Mouse (Mus musculus): ENCODE measurements around the gene Rcl1. TPM values are rescaled to one million over a fixed set of nuclear protein-coding genes. Genes with fewer than 3 reads are reported as not detected.

Rcl1 gene
- polyA plus RNA-seq, 1 experiment from 2014 or later: 79.2 TPM

DNA sequence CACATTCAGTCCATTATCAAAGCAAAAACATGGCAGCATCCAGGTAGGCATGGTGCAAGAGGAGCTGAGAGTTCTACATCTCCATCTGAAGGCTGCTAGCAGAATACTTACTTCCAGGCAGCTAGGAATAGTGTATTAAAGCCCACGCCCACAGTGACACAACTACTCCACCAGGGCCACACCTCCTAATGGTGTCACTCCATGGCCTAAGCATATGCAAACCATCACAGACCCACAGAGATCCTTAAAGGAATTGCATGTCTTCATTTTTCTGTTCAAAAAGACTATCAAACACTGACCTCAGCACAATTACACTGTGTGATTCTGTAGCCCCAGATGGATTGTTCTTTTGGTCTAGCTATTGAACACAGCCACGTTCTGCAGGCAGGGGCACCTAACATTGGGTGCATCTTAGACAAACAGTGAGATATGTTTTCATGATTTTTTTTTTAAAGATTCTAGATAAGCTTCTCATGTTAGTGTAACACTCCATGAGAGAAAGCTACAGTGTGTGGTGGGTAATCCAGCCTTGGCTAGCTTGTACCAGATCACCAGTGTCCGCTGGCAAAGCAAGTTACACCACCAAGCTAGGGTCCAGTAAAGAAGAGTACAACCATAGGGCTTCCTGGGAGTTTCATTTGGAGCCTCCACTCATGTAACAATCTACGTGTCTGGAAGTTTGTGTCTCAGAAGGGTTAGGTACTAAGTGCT is 62.8 kb downstream of the Rcl1 start:
- Histone ChIP-seq H3K9ac (replicated peaks) (no peak overlapping the region), H3K4me3 (ENCODE audit: low read depth, low read length) (no peak overlapping the region), H3K4me2 (ENCODE audit: low read depth, low read length) (no peak overlapping the region), H3K9me3 (ENCODE audit: low read length) (no peaks in the 10 kb centered on the region), H3K4me1 (ENCODE audit: insufficient read depth) (peaks cover 6% of the 10 kb centered on the region), H3K36me3 (replicated peaks; ENCODE audit: insufficient read depth, low read length) (no peaks in the 10 kb centered on the region), H3K27me3 (ENCODE audit: insufficient read depth, low read length) (no peaks in the 10 kb centered on the region), H3K27ac (ENCODE audit: low read depth) (peak overlapping the region; percentile 39; the same call in 1 of the 2 replicates)
- 66% methylated on average over 4 of the region's 4 CpGs for WGBS (ENCODE audit: insufficient replicate concordance)
- no peak for TF ChIP-seq EP300 (IDR thresholded peaks at IDR 0.05; ENCODE audit: low read depth)
- no peak for TF ChIP-seq CTCF (IDR thresholded peaks at IDR 0.05; ENCODE audit: low read depth)
- DNase-seq: no peak
- ATAC-seq: no peak; the same call in 1 of the 2 replicates

- peak; percentile 65; the same call in 1 of the 2 replicates for TF ChIP-seq EP300 (IDR thresholded peaks at IDR 0.05; ENCODE audit: low read depth)
- TF ChIP-seq CTCF (IDR thresholded peaks at IDR 0.05; ENCODE audit: low read depth): no peak
- Histone ChIP-seq H3K9me3 (ENCODE audit: low read length) (no peaks in the 10 kb centered on the region), H3K4me2 (ENCODE audit: low read depth, low read length) (no peak overlapping the region), H3K36me3 (replicated peaks; ENCODE audit: insufficient read depth, low read length) (no peaks in the 10 kb centered on the region), H3K4me3 (ENCODE audit: low read depth, low read length) (no peak overlapping the region), H3K27ac (ENCODE audit: low read depth) (peak overlapping the region; percentile 39; the same call in 1 of the 2 replicates), H3K4me1 (ENCODE audit: insufficient read depth) (peaks cover 6% of the 10 kb centered on the region), H3K9ac (replicated peaks) (no peak overlapping the region), H3K27me3 (ENCODE audit: insufficient read depth, low read length) (no peaks in the 10 kb centered on the region)
- ATAC-seq (peak; percentile 65), DNase-seq (no peak)
- WGBS (ENCODE audit: insufficient replicate concordance): 52% methylated on average over 7 of the region's 7 CpGs
Observed at GRCm38 (mm10) chr19:29164528-29165166, 63.5 kb downstream of the Rcl1 start.

DNA sequence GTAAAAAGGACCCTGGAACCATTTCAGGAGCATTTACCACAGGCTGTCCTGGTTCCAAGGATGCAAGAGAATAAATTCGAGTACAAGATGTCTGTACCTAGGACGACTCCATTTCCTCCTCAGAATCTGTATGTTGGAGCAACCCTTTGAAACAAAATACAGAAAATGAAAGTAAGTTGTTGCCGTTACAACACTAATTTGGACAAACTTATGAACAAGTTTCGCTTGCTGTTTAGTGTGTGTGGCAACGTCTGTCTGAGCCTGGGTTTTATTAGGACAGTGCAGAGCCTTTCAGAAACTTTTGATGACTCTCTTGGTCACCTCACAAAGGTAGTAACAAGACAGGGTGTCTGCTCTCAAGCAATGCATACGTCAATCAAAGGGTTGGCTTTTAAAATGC is 66.8 kb downstream of the Rcl1 start:
- Histone ChIP-seq H3K4me3 (ENCODE audit: low read depth, low read length) (no peak overlapping the region), H3K36me3 (replicated peaks; ENCODE audit: insufficient read depth, low read length) (no peaks in the 10 kb centered on the region), H3K9ac (replicated peaks) (no peak overlapping the region), H3K27me3 (ENCODE audit: insufficient read depth, low read length) (no peaks in the 10 kb centered on the region), H3K27ac (ENCODE audit: low read depth) (no peak overlapping the region), H3K4me1 (ENCODE audit: insufficient read depth) (peaks cover 6% of the 10 kb centered on the region), H3K9me3 (ENCODE audit: low read length) (no peaks in the 10 kb centered on the region), H3K4me2 (ENCODE audit: low read depth, low read length) (no peak overlapping the region)
- DNase-seq (no peak), ATAC-seq (no peak)
- TF ChIP-seq EP300 (IDR thresholded peaks at IDR 0.05; ENCODE audit: low read depth): no peak
- TF ChIP-seq CTCF (IDR thresholded peaks at IDR 0.05; ENCODE audit: low read depth): no peak
- 75% methylated on average over 6 of the region's 6 CpGs for WGBS (ENCODE audit: insufficient replicate concordance)

DNA sequence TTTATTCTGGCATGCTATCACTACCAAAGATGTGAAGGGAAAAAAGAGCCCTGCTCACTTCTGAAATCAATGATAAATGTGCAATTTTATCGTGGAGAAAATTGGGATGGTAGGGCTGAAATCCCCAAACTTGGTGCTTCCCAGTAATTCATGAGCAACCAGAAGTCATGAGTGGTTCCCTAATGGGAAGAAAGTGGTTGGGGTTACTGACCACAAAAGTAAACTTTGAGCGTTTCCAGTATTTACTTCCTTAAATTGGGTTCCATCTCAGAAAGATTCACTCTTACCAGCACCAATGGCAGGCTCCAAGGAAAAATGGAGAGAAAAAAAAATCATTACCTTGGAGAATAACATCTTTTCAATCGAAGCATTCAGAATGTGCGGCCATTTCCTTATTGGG is 79.2 kb downstream of the Rcl1 start:
- no peaks in the 10 kb centered on the region for H3K36me3 ChIP-seq (replicated peaks; ENCODE audit: insufficient read depth, low read length)
- H3K4me3 ChIP-seq (ENCODE audit: low read depth, low read length): no peak overlapping the region
- no peak overlapping the region for H3K4me2 ChIP-seq (ENCODE audit: low read depth, low read length)
- H3K27ac ChIP-seq (ENCODE audit: low read depth): no peak overlapping the region
- TF ChIP-seq CTCF (IDR thresholded peaks at IDR 0.05; ENCODE audit: low read depth) (no peak), EP300 (IDR thresholded peaks at IDR 0.05; ENCODE audit: low read depth) (no peak)
- no peak for DNase-seq
- H3K9ac ChIP-seq (replicated peaks): no peak overlapping the region
- 61% methylated on average over 4 of the region's 4 CpGs for WGBS (ENCODE audit: insufficient replicate concordance)
- H3K4me1 ChIP-seq (ENCODE audit: insufficient read depth): no peaks in the 10 kb centered on the region
- no peak for ATAC-seq
- H3K9me3 ChIP-seq (ENCODE audit: low read length): no peaks in the 10 kb centered on the region
- H3K27me3 ChIP-seq (ENCODE audit: insufficient read depth, low read length): no peaks in the 10 kb centered on the region

GRCm38 (mm10) chr19:29182166-29182565 is 81.0 kb downstream of the Rcl1 start:
- no peak overlapping the region for H3K4me3 ChIP-seq (ENCODE audit: low read depth, low read length)
- H3K4me2 ChIP-seq (ENCODE audit: low read depth, low read length): no peak overlapping the region
- no peaks in the 10 kb centered on the region for H3K36me3 ChIP-seq (replicated peaks; ENCODE audit: insufficient read depth, low read length)
- H3K27me3 ChIP-seq (ENCODE audit: insufficient read depth, low read length): no peaks in the 10 kb centered on the region
- H3K9me3 ChIP-seq (ENCODE audit: low read length): no peaks in the 10 kb centered on the region
- no peak for DNase-seq
- peaks cover 10% of the 10 kb centered on the region for H3K4me1 ChIP-seq (ENCODE audit: insufficient read depth)
- no peak overlapping the region for H3K9ac ChIP-seq (replicated peaks)
- TF ChIP-seq CTCF (IDR thresholded peaks at IDR 0.05; ENCODE audit: low read depth) (no peak), EP300 (IDR thresholded peaks at IDR 0.05; ENCODE audit: low read depth) (no peak)
- ATAC-seq: no peak
- H3K27ac ChIP-seq (ENCODE audit: low read depth): no peak overlapping the region
- 74% methylated on average over 5 of the region's 5 CpGs for WGBS (ENCODE audit: insufficient replicate concordance)

GRCm38 (mm10) chr19:29185122-29185521 is 83.9 kb downstream of the Rcl1 start:
- WGBS (ENCODE audit: insufficient replicate concordance): 52% methylated on average over 7 of the region's 7 CpGs

More at GRCm38 (mm10) chr19:29185122-29185521, 83.9 kb downstream of the Rcl1 start:
- H3K4me3 ChIP-seq (ENCODE audit: low read depth, low read length): no peak overlapping the region
- no peaks in the 10 kb centered on the region for H3K9me3 ChIP-seq (ENCODE audit: low read length)
- peaks cover 10% of the 10 kb centered on the region for H3K4me1 ChIP-seq (ENCODE audit: insufficient read depth)
- TF ChIP-seq CTCF (IDR thresholded peaks at IDR 0.05; ENCODE audit: low read depth): no peak
- TF ChIP-seq EP300 (IDR thresholded peaks at IDR 0.05; ENCODE audit: low read depth): no peak
- no peak overlapping the region for H3K4me2 ChIP-seq (ENCODE audit: low read depth, low read length)
- no peak overlapping the region for H3K27ac ChIP-seq (ENCODE audit: low read depth)
- no peaks in the 10 kb centered on the region for H3K27me3 ChIP-seq (ENCODE audit: insufficient read depth, low read length)
- ATAC-seq (no peak), DNase-seq (no peak)
- no peaks in the 10 kb centered on the region for H3K36me3 ChIP-seq (replicated peaks; ENCODE audit: insufficient read depth, low read length)
- H3K9ac ChIP-seq (replicated peaks): no peak overlapping the region

All from liver, postnatal 0 days (tissue).